9 mouse cellular contexts compared by ENCODE assay signal in the genomic region with DNA sequence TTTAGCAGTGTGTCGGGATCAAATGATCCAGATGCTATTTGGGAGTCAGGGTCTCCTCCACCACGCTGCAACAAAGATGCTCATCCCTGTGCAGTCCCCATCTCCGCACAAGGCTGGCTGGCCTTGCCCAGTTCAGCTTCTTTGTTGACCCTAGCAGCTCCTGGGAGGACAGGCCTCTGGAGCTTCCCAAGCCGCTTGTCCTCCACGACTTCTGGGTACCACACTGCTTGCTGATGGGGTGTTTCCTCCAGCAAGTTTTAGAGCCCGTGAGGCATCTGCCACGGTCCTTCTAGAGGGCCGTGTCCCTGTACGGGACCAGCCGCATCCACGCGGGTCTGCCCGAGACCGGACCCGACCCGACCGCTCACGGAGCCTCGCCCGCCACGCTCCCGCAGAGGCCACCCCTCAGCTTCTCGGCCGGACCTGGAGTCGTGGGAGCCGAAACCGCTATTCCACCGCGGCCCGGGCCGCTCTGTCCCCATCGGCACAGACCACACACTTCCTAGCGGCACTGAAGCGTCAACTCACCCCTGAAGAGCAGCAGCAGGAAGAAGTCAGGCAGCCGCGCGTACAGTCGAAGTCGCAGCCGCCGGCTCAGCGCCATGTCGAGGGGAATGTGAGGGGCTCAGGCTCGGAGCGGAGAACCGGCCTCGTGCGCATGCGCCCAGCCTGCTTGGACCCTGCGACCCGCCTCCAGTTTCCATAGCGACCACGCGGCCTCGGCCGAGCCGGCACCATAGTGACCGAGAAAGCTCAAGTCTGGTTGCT. TPM values are rescaled to one million over a fixed set of nuclear protein-coding genes. Genes with fewer than 3 reads are reported as not detected.
A peak's percentile ranks its signal among the peaks of the same experiment; 100 is the strongest.
DNase-seq lines count a peak whose midpoint lies in the region; ATAC-seq and TF ChIP-seq lines count a peak whose summit lies in the region.
"Had no signal": no experiment of that assay in that cellular context is flagged by ENCODE, and none has a peak within 500 bp of the region (broad histone marks: within the 10 kb centered on the region; RNA-seq: fewer than 3 reads in every experiment).

A gene (minus strand): TSS at position 659 of the 768 bp plus-strand sequence.

- H3ac ChIP-seq in C2C12 (ENCODE audit: control insufficient read depth, insufficient read length, low read depth), result peak within 1 kb of the TSS; percentile 96

- peaks cover 3% of the 10 kb centered on the region for H3K79me3 ChIP-seq in C2C12 (ENCODE audit: low read depth)

- peaks cover 21% of the 10 kb centered on the region for H3K4me1 ChIP-seq in forebrain, embryonic 14.5 days (ENCODE audit: control insufficient read depth, insufficient read depth, low read length)
- no peaks in the 10 kb centered on the region; the same call in 1 of the 2 replicates for H3K4me1 ChIP-seq in heart, postnatal 0 days (ENCODE audit: control insufficient read depth, insufficient read depth)
- H3K4me1 ChIP-seq in liver, embryonic 14.5 days (replicated peaks; ENCODE audit: control insufficient read depth in 2 of 2, insufficient read depth in 2 of 2, low read length in 1 of 2), result no peaks in the 10 kb centered on the region
- peaks cover 34% of the 10 kb centered on the region for H3K4me1 ChIP-seq in neural tube, embryonic 15.5 days

- peak within 1 kb of the TSS; percentile 93 for H3K27ac ChIP-seq in forebrain, embryonic 14.5 days (ENCODE audit: low read depth, low read length)
- H3K27ac ChIP-seq in heart, postnatal 0 days (ENCODE audit: low read depth), result peak within 1 kb of the TSS; percentile 76
- no peak within 1 kb of the TSS for H3K27ac ChIP-seq in liver, embryonic 14.5 days
- peak within 1 kb of the TSS; percentile 91 for H3K27ac ChIP-seq in neural tube, embryonic 15.5 days (replicated peaks)

- peaks cover 3% of the 10 kb centered on the region for H3K27me3 ChIP-seq in C2C12 (ENCODE audit: control insufficient read depth, insufficient read depth, insufficient read length)
- H3K27me3 ChIP-seq in forebrain, embryonic 14.5 days (replicated peaks; ENCODE audit: control insufficient read depth, insufficient read depth, low read length), result no peaks in the 10 kb centered on the region
- H3K27me3 ChIP-seq in heart, postnatal 0 days (ENCODE audit: control insufficient read depth, insufficient read depth, low read length), result no peaks in the 10 kb centered on the region
- H3K27me3 ChIP-seq in liver, embryonic 14.5 days (ENCODE audit: control insufficient read depth, insufficient read depth, low read length), result peaks cover 14% of the 10 kb centered on the region
- H3K27me3 ChIP-seq in neural tube, embryonic 15.5 days (replicated peaks), result no peaks in the 10 kb centered on the region

- ATAC-seq in forebrain, embryonic 14.5 days, result peak; percentile 99
- peak; percentile 98 for ATAC-seq in heart, postnatal 0 days (ENCODE audit: insufficient read depth, low read depth)
- peak; percentile 37; the same call in 1 of the 2 replicates for ATAC-seq in liver, embryonic 14.5 days (ENCODE audit: insufficient read depth)
- ATAC-seq in neural tube, embryonic 15.5 days (ENCODE audit: low FRiP score), result peak; percentile 98

- H3K9me3 ChIP-seq in forebrain, embryonic 14.5 days (replicated peaks; ENCODE audit: control insufficient read depth, low read length), result no peaks in the 10 kb centered on the region
- H3K9me3 ChIP-seq in heart, postnatal 0 days (replicated peaks; ENCODE audit: control insufficient read depth, low read length), result no peaks in the 10 kb centered on the region
- no peaks in the 10 kb centered on the region for H3K9me3 ChIP-seq in liver, embryonic 14.5 days (ENCODE audit: control insufficient read depth, low read length)
- H3K9me3 ChIP-seq in neural tube, embryonic 15.5 days (replicated peaks), result no peaks in the 10 kb centered on the region

- no peaks in the 10 kb centered on the region for H3K79me2 ChIP-seq in C2C12 (ENCODE audit: control insufficient read depth, insufficient read depth)

- H3K9ac ChIP-seq in forebrain, embryonic 14.5 days (ENCODE audit: low read length), result peak within 1 kb of the TSS; percentile 87
- H3K9ac ChIP-seq in heart, postnatal 0 days (replicated peaks; ENCODE audit: low read depth, low read length), result peak within 1 kb of the TSS; percentile 66; the same call in 1 of the 2 replicates
- no peak within 1 kb of the TSS for H3K9ac ChIP-seq in liver, embryonic 14.5 days (replicated peaks)
- H3K9ac ChIP-seq in neural tube, embryonic 15.5 days (replicated peaks), result peak within 1 kb of the TSS; percentile 75

- H3K36me3 ChIP-seq in C2C12 (ENCODE audit: control insufficient read depth, insufficient read depth), result no peaks in the 10 kb centered on the region
- no peaks in the 10 kb centered on the region for H3K36me3 ChIP-seq in forebrain, embryonic 14.5 days (ENCODE audit: control insufficient read depth, insufficient read depth, low read length)
- H3K36me3 ChIP-seq in heart, postnatal 0 days (replicated peaks; ENCODE audit: control insufficient read depth, insufficient read depth, low read length), result no peaks in the 10 kb centered on the region
- H3K36me3 ChIP-seq in liver, embryonic 14.5 days (replicated peaks; ENCODE audit: control insufficient read depth, insufficient read depth, low read depth), result no peaks in the 10 kb centered on the region
- H3K36me3 ChIP-seq in neural tube, embryonic 15.5 days, result no peaks in the 10 kb centered on the region

- no peak for TF ChIP-seq CTCF in C2C12 (IDR thresholded peaks at IDR 0.05; ENCODE audit: control insufficient read depth, insufficient read depth, insufficient read length)
- no peak for TF ChIP-seq CTCF in heart, postnatal 0 days (IDR thresholded peaks at IDR 0.05; ENCODE audit: low read depth)
- TF ChIP-seq CTCF in liver, embryonic 14.5 days (IDR thresholded peaks at IDR 0.05; ENCODE audit: low read depth), result no peak

- peak; percentile 50 for DNase-seq in c-Kit-positive CD71-negative TER-119-negative erythroid progenitor cells, embryonic 14.5 days (ENCODE audit: low read depth)
- DNase-seq in forebrain, embryonic 14.5 days (ENCODE audit: low spot score), result peak; percentile 98
- peak; percentile 87 for DNase-seq in heart, postnatal 0 days (ENCODE audit: low spot score)
- peak; percentile 94 to 97 for DNase-seq in kidney, postnatal 36 days
- peak; percentile 4 to 29 (median 7) for DNase-seq in liver, embryonic 14.5 days (ENCODE audit: low read depth in 3 of 3, low spot score in 3 of 3)
- DNase-seq in thymus, postnatal 0 days (ENCODE audit: low spot score), result peak; percentile 49

- H3K4me2 ChIP-seq in forebrain, embryonic 14.5 days (ENCODE audit: low read length), result peak within 1 kb of the TSS; percentile 58
- H3K4me2 ChIP-seq in heart, postnatal 0 days (ENCODE audit: low read depth, low read length), result peak within 1 kb of the TSS; percentile 78
- peak within 1 kb of the TSS; percentile 51 for H3K4me2 ChIP-seq in liver, embryonic 14.5 days (ENCODE audit: low read depth)
- peak within 1 kb of the TSS; percentile 63 for H3K4me2 ChIP-seq in neural tube, embryonic 15.5 days

- no peak for TF ChIP-seq EP300 in heart, postnatal 0 days (IDR thresholded peaks at IDR 0.05; ENCODE audit: low read depth)
- TF ChIP-seq EP300 in liver, embryonic 14.5 days (IDR thresholded peaks at IDR 0.05; ENCODE audit: low read depth), result no peak

- WGBS in forebrain, embryonic 14.5 days, result 1% methylated on average over 58 of the region's 58 CpGs
- WGBS in heart, postnatal 0 days, result under 1% methylated on average over 57 of the region's 58 CpGs
- 1% methylated on average over 58 of the region's 58 CpGs for WGBS in liver, embryonic 14.5 days (ENCODE audit: insufficient replicate concordance)
- under 1% methylated on average over 58 of the region's 58 CpGs for WGBS in neural tube, embryonic 15.5 days

- peak within 1 kb of the TSS; percentile 55 for H3K4me3 ChIP-seq in C2C12 (ENCODE audit: insufficient read depth, poor library complexity, severe bottlenecking)
- peak within 1 kb of the TSS; percentile 90 for H3K4me3 ChIP-seq in forebrain, embryonic 14.5 days (ENCODE audit: low read depth, low read length)
- peak within 1 kb of the TSS; percentile 82 for H3K4me3 ChIP-seq in heart, postnatal 0 days (ENCODE audit: low read depth, low read length)
- peak within 1 kb of the TSS; percentile 41 to 47 for H3K4me3 ChIP-seq in liver, embryonic 14.5 days (ENCODE audit: insufficient read depth in 1 of 2, low read depth in 2 of 2, low read length in 2 of 2)
- peak within 1 kb of the TSS; percentile 67 for H3K4me3 ChIP-seq in neural tube, embryonic 15.5 days (replicated peaks)

TF ChIP-seq in C2C12, 6 proteins besides CTCF, POLR2A, EP300 and RAD21:
- no peak for TF ChIP-seq MYOD1 (IDR thresholded peaks at IDR 0.05; ENCODE audit: control insufficient read depth, insufficient read length, low read depth)
- TF ChIP-seq MYOG (IDR thresholded peaks at IDR 0.05; ENCODE audit: control insufficient read depth, extremely low read depth, insufficient read length), result no peak
- TF ChIP-seq USF1 (IDR thresholded peaks at IDR 0.05; ENCODE audit: low read depth), result no peak
- no peak for TF ChIP-seq CEBPB (IDR thresholded peaks at IDR 0.05; ENCODE audit: low read depth)
- TF ChIP-seq FOSL1 (IDR thresholded peaks at IDR 0.05; ENCODE audit: insufficient read depth, low read length, poor library complexity, severe bottlenecking), result no peak
- no peak for TF ChIP-seq MAX (IDR thresholded peaks at IDR 0.05)
TF ChIP-seq in C2C12: peak in this region for 0.

RNA-seq across cellular contexts. Expression of the gene that starts here (rescaled TPM):
- polyA plus RNA-seq in C2C12 (2012; fragmentation: generic; extraction: Trizol), result 15.8 TPM
- 66.6 and 72.1 TPM in 2 replicates for polyA plus RNA-seq in forebrain, embryonic 14.5 days (2014; fragmentation: Nextera tagmentation; extraction: Ambion mirVana)
- total RNA-seq in heart, postnatal 0 days (2014; rRNA removed; ENCODE audit: low replicate concordance), result 16.1 and 28.2 TPM in 2 replicates
- 25.5 and 25.7 TPM in 2 replicates for polyA plus RNA-seq in heart, postnatal 0 days (2015; fragmentation: Nextera tagmentation; extraction: Ambion mirVana)
- polyA plus RNA-seq in liver, embryonic 14.5 days (2012; rRNA removed), result 1.4 and 1.7 TPM in 2 replicates
- polyA plus RNA-seq in liver, embryonic 14.5 days (2014; fragmentation: Nextera tagmentation; extraction: Ambion mirVana), result 2.1 and 2.3 TPM in 2 replicates
- 42.3 and 45.0 TPM in 2 replicates for polyA plus RNA-seq in neural tube, embryonic 15.5 days (2015; fragmentation: Nextera tagmentation; extraction: Ambion mirVana)
- polyA plus RNA-seq in thymus, postnatal 0 days (2015; fragmentation: Nextera tagmentation; extraction: Ambion mirVana), result 3.4 and 4.5 TPM in 2 replicates
- total RNA-seq: MEL had no signal

Comparison
In these comparisons a context has a peak if more than half of its experiments do, and no peak if none do; other contexts are left out.
1. DNase-seq: peak in every context shown above with its lines; median percentile 98 in forebrain, embryonic 14.5 days; 96 in kidney, postnatal 36 days; 87 in heart, postnatal 0 days; 50 in c-Kit-positive CD71-negative TER-119-negative erythroid progenitor cells, embryonic 14.5 days; 49 in thymus, postnatal 0 days; 7 in liver, embryonic 14.5 days.
2. ATAC-seq: peak in every context shown above with its lines; median percentile 99 in forebrain, embryonic 14.5 days; 98 in heart, postnatal 0 days; 98 in neural tube, embryonic 15.5 days; 37 in liver, embryonic 14.5 days.